Mouse (Mus musculus): ENCODE data around the gene Fgf6.

DNA sequence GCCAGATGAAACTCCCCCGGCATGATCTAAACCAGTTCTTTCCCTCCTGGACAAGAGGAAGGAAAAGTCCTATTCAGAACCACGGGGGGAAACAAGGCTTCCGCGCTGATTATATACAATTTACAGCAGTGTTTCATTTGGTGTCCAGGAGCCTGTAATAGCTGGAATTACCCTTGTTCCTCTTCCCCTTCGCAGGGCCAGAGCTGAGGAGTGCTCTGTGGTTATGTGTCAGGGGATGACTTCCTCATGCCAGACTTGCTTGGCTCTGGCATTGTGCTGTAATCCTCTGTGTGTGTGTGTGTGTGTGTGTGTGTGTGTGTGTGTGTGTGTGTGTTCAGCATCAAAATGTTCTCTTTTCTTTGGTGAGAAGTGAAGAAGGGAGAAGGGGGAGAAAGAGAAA is 19.0 kb upstream of the Fgf6 start:
- TF ChIP-seq TAL1 (IDR thresholded peaks at IDR 0.05; ENCODE audit: low read length) (no peak), GATA1 (IDR thresholded peaks at IDR 0.05; ENCODE audit: low read length) (no peak)
